In the genomic region with DNA sequence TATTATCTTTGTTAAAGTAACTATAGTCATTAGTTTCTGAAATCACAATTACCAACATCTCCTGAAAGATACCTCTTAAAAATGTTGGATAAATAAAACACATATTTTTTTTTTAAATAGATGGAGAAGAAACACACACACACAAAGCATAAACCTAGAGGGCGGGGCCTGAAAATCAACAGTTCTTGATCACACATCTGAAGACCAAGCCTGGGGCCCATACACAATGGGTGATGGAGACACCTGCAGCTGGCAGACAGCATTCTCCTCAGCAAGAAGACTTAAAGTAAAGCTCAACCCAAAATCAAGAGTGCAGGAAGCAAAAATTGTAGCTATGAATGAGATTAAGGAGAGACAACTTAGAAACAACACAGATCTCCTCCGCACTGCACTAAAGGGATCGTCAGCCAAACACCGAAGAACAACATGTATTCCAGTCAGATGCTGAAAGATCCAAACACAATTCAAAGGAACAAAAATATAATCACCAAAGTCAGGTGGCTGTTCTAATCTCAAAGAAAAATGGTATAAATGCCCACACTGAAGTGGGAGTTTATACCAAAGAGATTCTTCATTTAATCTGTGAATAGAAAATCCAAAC, we compare ENCODE assay signal across 13 mouse cellular contexts. TPM values are rescaled to one million over a fixed set of nuclear protein-coding genes. Genes with fewer than 3 reads are reported as not detected.
"Had no signal": no experiment of that assay in that cellular context is flagged by ENCODE, and none has a peak within 500 bp of the region (broad histone marks: within the 10 kb centered on the region; RNA-seq: fewer than 3 reads in every experiment).

No protein-coding gene starts in this region.

- H3K36me3 ChIP-seq: limb, embryonic 12.5 days; midbrain, embryonic 13.5 days had no signal

- ATAC-seq: intestine, embryonic 16.5 days; midbrain, embryonic 13.5 days had no signal

- H3K27ac ChIP-seq: kidney, embryonic 15.5 days; limb, embryonic 12.5 days; liver, embryonic 14.5 days; midbrain, embryonic 13.5 days; stomach, postnatal 0 days had no signal

- H3K27me3 ChIP-seq: kidney, embryonic 15.5 days; limb, embryonic 12.5 days; midbrain, embryonic 13.5 days had no signal

- H3K9me3 ChIP-seq: kidney, embryonic 15.5 days; limb, embryonic 12.5 days; midbrain, embryonic 13.5 days had no signal

- DNase-seq: kidney, adult 2 months; kidney, postnatal 14 days; layer of hippocampus, adult 9-11 months; layer of hippocampus, postnatal 36 days; liver; lung, adult 18-20 months had no signal

- H3K9ac ChIP-seq: kidney, embryonic 15.5 days; limb, embryonic 12.5 days; liver, embryonic 14.5 days; midbrain, embryonic 13.5 days had no signal

- H3K4me3 ChIP-seq: kidney, embryonic 15.5 days; limb, embryonic 12.5 days; midbrain, embryonic 13.5 days had no signal

- H3K4me1 ChIP-seq: kidney, embryonic 15.5 days; limb, embryonic 12.5 days had no signal

- H3K4me2 ChIP-seq: kidney, embryonic 15.5 days; limb, embryonic 12.5 days; midbrain, embryonic 13.5 days had no signal

RNA-seq across cellular contexts. Expression of a gene that starts 44.1 kb away (rescaled TPM):
- total RNA-seq: midbrain, postnatal 0 days had no signal
